Mouse (Mus musculus): ENCODE data around the gene Gm5580. TPM values are rescaled to one million over a fixed set of nuclear protein-coding genes. Genes with fewer than 3 reads are reported as not detected.
"Not testable (repeated sequence)": the region's sequence is repeated elsewhere in the genome, so short reads cannot be mapped to it uniquely, and the experiment has no call there.

Gm5580 gene
- polyA plus RNA-seq (2015; fragmentation: Nextera tagmentation; extraction: Ambion mirVana) = 0.45 and 0.89 TPM in 2 replicates

- WGBS = 94% methylated on average over 11 of the region's 11 CpGs
- ATAC-seq (ENCODE audit: low read depth) = not testable (repeated sequence)
Observed at GRCm38 (mm10) chr6:116550841-116551240, at the start of gene Gm5580. Gene Gm5580, plus strand, starts transcription at chr6:116551141.

GRCm38 (mm10) chr6:116506302-116507003 lies 44.5 kb upstream of the Gm5580 start, which contains the start of gene Olfr212:
Gene Olfr212, plus strand, starts transcription at chr6:116506516.
- not testable (repeated sequence) for H3K4me3 ChIP-seq (ENCODE audit: low read length); H3K36me3 ChIP-seq (ENCODE audit: control insufficient read depth, insufficient read depth, low read length); ATAC-seq (ENCODE audit: low read depth); H3K27ac ChIP-seq (ENCODE audit: low read length); H3K4me2 ChIP-seq (ENCODE audit: low read depth, low read length); H3K27me3 ChIP-seq (ENCODE audit: control insufficient read depth, insufficient read depth, low read depth, low read length); H3K9me3 ChIP-seq (ENCODE audit: control insufficient read depth, low read length); H3K4me1 ChIP-seq (replicated peaks; ENCODE audit: control insufficient read depth, insufficient read depth, low read length); H3K9ac ChIP-seq (ENCODE audit: low read length)
- WGBS = 89% methylated on average over 19 of the region's 20 CpGs

More at GRCm38 (mm10) chr6:116550841-116551240, at the start of gene Gm5580:
- H3K9ac ChIP-seq (ENCODE audit: low read length); H3K36me3 ChIP-seq (ENCODE audit: control insufficient read depth, insufficient read depth, low read length); H3K27me3 ChIP-seq (ENCODE audit: control insufficient read depth, insufficient read depth, low read depth, low read length); H3K4me1 ChIP-seq (replicated peaks; ENCODE audit: control insufficient read depth, insufficient read depth, low read length); H3K9me3 ChIP-seq (ENCODE audit: control insufficient read depth, low read length); H3K4me2 ChIP-seq (ENCODE audit: low read depth, low read length); H3K27ac ChIP-seq (ENCODE audit: low read length); H3K4me3 ChIP-seq (ENCODE audit: low read length): not testable (repeated sequence)

GRCm38 (mm10) chr6:116514832-116515231 lies 36.1 kb upstream of the Gm5580 start:
- Histone ChIP-seq H3K9ac (ENCODE audit: low read length) (no peak overlapping the region), H3K36me3 (ENCODE audit: control insufficient read depth, insufficient read depth, low read length) (no peaks in the 10 kb centered on the region), H3K27ac (ENCODE audit: low read length) (no peak overlapping the region), H3K9me3 (ENCODE audit: control insufficient read depth, low read length) (peaks cover 2% of the 10 kb centered on the region; the same call in 1 of the 2 replicates), H3K4me1 (replicated peaks; ENCODE audit: control insufficient read depth, insufficient read depth, low read length) (no peaks in the 10 kb centered on the region), H3K4me2 (ENCODE audit: low read depth, low read length) (no peak overlapping the region), H3K27me3 (ENCODE audit: control insufficient read depth, insufficient read depth, low read depth, low read length) (no peaks in the 10 kb centered on the region), H3K4me3 (ENCODE audit: low read length) (no peak overlapping the region)
- ATAC-seq (ENCODE audit: low read depth) = no peak

- Histone ChIP-seq H3K36me3 (ENCODE audit: control insufficient read depth, insufficient read depth, low read length) (no peaks in the 10 kb centered on the region), H3K4me1 (replicated peaks; ENCODE audit: control insufficient read depth, insufficient read depth, low read length) (no peaks in the 10 kb centered on the region), H3K9ac (ENCODE audit: low read length) (no peak within 1 kb of the TSS), H3K4me3 (ENCODE audit: low read length) (no peak within 1 kb of the TSS), H3K4me2 (ENCODE audit: low read depth, low read length) (no peak within 1 kb of the TSS), H3K9me3 (ENCODE audit: control insufficient read depth, low read length) (no peaks in the 10 kb centered on the region), H3K27me3 (ENCODE audit: control insufficient read depth, insufficient read depth, low read depth, low read length) (no peaks in the 10 kb centered on the region), H3K27ac (ENCODE audit: low read length) (no peak within 1 kb of the TSS)
- WGBS = 81% methylated on average over 1 of the region's 1 CpGs
- no peak for ATAC-seq (ENCODE audit: low read depth)
Observed at GRCm38 (mm10) chr6:116538156-116538555, 12.8 kb upstream of the Gm5580 start, which contains the start of gene Olfr213. Gene Olfr213, plus strand, starts transcription at chr6:116538456.

- no peak overlapping the region for H3K27ac ChIP-seq (ENCODE audit: low read length)
- no peak overlapping the region for H3K4me2 ChIP-seq (ENCODE audit: low read depth, low read length)
- no peaks in the 10 kb centered on the region for H3K4me1 ChIP-seq (replicated peaks; ENCODE audit: control insufficient read depth, insufficient read depth, low read length)
- no peak overlapping the region for H3K4me3 ChIP-seq (ENCODE audit: low read length)
- 79% methylated on average over 2 of the region's 2 CpGs for WGBS
- no peaks in the 10 kb centered on the region for H3K27me3 ChIP-seq (ENCODE audit: control insufficient read depth, insufficient read depth, low read depth, low read length)
- H3K9me3 ChIP-seq (ENCODE audit: control insufficient read depth, low read length) = no peaks in the 10 kb centered on the region
- H3K9ac ChIP-seq (ENCODE audit: low read length) = no peak overlapping the region
- no peaks in the 10 kb centered on the region for H3K36me3 ChIP-seq (ENCODE audit: control insufficient read depth, insufficient read depth, low read length)
- no peak for ATAC-seq (ENCODE audit: low read depth)
Observed at GRCm38 (mm10) chr6:116542500-116542899, 8.4 kb upstream of the Gm5580 start.

- Histone ChIP-seq H3K9me3 (ENCODE audit: control insufficient read depth, low read length) (no peaks in the 10 kb centered on the region), H3K36me3 (ENCODE audit: control insufficient read depth, insufficient read depth, low read length) (no peaks in the 10 kb centered on the region)
Observed at GRCm38 (mm10) chr6:116553935-116554334, 3.0 kb downstream of the Gm5580 start, which contains the start of gene Olfr214. Gene Olfr214, plus strand, starts transcription at chr6:116554235.

GRCm38 (mm10) chr6:116554952-116555351 lies 4.0 kb downstream of the Gm5580 start:
- H3K36me3 ChIP-seq (ENCODE audit: control insufficient read depth, insufficient read depth, low read length) = no peaks in the 10 kb centered on the region
- WGBS = 53% methylated on average over 3 of the region's 3 CpGs
- no peak overlapping the region for H3K4me2 ChIP-seq (ENCODE audit: low read depth, low read length)
- H3K9ac ChIP-seq (ENCODE audit: low read length) = no peak overlapping the region
- no peaks in the 10 kb centered on the region for H3K9me3 ChIP-seq (ENCODE audit: control insufficient read depth, low read length)
- no peak overlapping the region for H3K27ac ChIP-seq (ENCODE audit: low read length)
- H3K4me1 ChIP-seq (replicated peaks; ENCODE audit: control insufficient read depth, insufficient read depth, low read length) = no peaks in the 10 kb centered on the region
- no peak overlapping the region for H3K4me3 ChIP-seq (ENCODE audit: low read length)
- no peak for ATAC-seq (ENCODE audit: low read depth)
- no peaks in the 10 kb centered on the region for H3K27me3 ChIP-seq (ENCODE audit: control insufficient read depth, insufficient read depth, low read depth, low read length)

More at GRCm38 (mm10) chr6:116553935-116554334, 3.0 kb downstream of the Gm5580 start, which contains the start of gene Olfr214:
- WGBS = 66% methylated on average over 1 of the region's 1 CpGs
- Histone ChIP-seq H3K4me1 (replicated peaks; ENCODE audit: control insufficient read depth, insufficient read depth, low read length) (no peaks in the 10 kb centered on the region), H3K27me3 (ENCODE audit: control insufficient read depth, insufficient read depth, low read depth, low read length) (no peaks in the 10 kb centered on the region), H3K9ac (ENCODE audit: low read length) (no peak within 1 kb of the TSS), H3K4me3 (ENCODE audit: low read length) (no peak within 1 kb of the TSS), H3K4me2 (ENCODE audit: low read depth, low read length) (no peak within 1 kb of the TSS), H3K27ac (ENCODE audit: low read length) (no peak within 1 kb of the TSS)
- ATAC-seq (ENCODE audit: low read depth) = no peak

GRCm38 (mm10) chr6:116569834-116570233 lies 18.9 kb downstream of the Gm5580 start:
- Histone ChIP-seq H3K4me1 (replicated peaks; ENCODE audit: control insufficient read depth, insufficient read depth, low read length) (no peaks in the 10 kb centered on the region), H3K9ac (ENCODE audit: low read length) (no peak overlapping the region), H3K36me3 (ENCODE audit: control insufficient read depth, insufficient read depth, low read length) (no peaks in the 10 kb centered on the region), H3K4me2 (ENCODE audit: low read depth, low read length) (no peak overlapping the region), H3K27me3 (ENCODE audit: control insufficient read depth, insufficient read depth, low read depth, low read length) (no peaks in the 10 kb centered on the region), H3K4me3 (ENCODE audit: low read length) (no peak overlapping the region), H3K9me3 (ENCODE audit: control insufficient read depth, low read length) (no peaks in the 10 kb centered on the region), H3K27ac (ENCODE audit: low read length) (no peak overlapping the region)
- ATAC-seq (ENCODE audit: low read depth) = no peak
- WGBS = 32% methylated on average over 3 of the region's 3 CpGs

- Histone ChIP-seq H3K9me3 (ENCODE audit: control insufficient read depth, low read length) (no peaks in the 10 kb centered on the region), H3K4me2 (ENCODE audit: low read depth, low read length) (no peak within 1 kb of the TSS)
- 66% methylated on average over 4 of the region's 4 CpGs for WGBS
Observed at GRCm38 (mm10) chr6:116584095-116584494, 33.2 kb downstream of the Gm5580 start, which contains the start of gene Olfr215. Gene Olfr215, minus strand, starts transcription at chr6:116584195.

More at GRCm38 (mm10) chr6:116584095-116584494, 33.2 kb downstream of the Gm5580 start, which contains the start of gene Olfr215:
- H3K4me3 ChIP-seq (ENCODE audit: low read length) = no peak within 1 kb of the TSS
- no peak within 1 kb of the TSS for H3K9ac ChIP-seq (ENCODE audit: low read length)
- H3K4me1 ChIP-seq (replicated peaks; ENCODE audit: control insufficient read depth, insufficient read depth, low read length) = no peaks in the 10 kb centered on the region
- no peak within 1 kb of the TSS for H3K27ac ChIP-seq (ENCODE audit: low read length)
- H3K27me3 ChIP-seq (ENCODE audit: control insufficient read depth, insufficient read depth, low read depth, low read length) = no peaks in the 10 kb centered on the region
- H3K36me3 ChIP-seq (ENCODE audit: control insufficient read depth, insufficient read depth, low read length) = no peaks in the 10 kb centered on the region
- ATAC-seq (ENCODE audit: low read depth) = no peak
